Mouse (Mus musculus) pancreas, adult 10 weeks (tissue): Measurements from ENCODE around the gene G3bp1. TPM values are rescaled to one million over a fixed set of nuclear protein-coding genes. Genes with fewer than 3 reads are reported as not detected.

Experiments used
- polyA plus RNA-seq: library from polyadenylated mRNA; stranded (reverse); fragments of 350-450 nt; fragmentation: Illumina TruSeq; extraction: RNeasy Lipid Tissue Mini Kit (QIAGEN cat#74804); gene quantifications from one replicate; pipeline ENCODE4 v1.2.3, GENCODE M21; 2015; ENCODE audit warnings: low read depth, low replicate concordance; ENCODE audit not compliant: insufficient read depth

The G3bp1 gene
- 7.6 TPM for polyA plus RNA-seq

DNA sequence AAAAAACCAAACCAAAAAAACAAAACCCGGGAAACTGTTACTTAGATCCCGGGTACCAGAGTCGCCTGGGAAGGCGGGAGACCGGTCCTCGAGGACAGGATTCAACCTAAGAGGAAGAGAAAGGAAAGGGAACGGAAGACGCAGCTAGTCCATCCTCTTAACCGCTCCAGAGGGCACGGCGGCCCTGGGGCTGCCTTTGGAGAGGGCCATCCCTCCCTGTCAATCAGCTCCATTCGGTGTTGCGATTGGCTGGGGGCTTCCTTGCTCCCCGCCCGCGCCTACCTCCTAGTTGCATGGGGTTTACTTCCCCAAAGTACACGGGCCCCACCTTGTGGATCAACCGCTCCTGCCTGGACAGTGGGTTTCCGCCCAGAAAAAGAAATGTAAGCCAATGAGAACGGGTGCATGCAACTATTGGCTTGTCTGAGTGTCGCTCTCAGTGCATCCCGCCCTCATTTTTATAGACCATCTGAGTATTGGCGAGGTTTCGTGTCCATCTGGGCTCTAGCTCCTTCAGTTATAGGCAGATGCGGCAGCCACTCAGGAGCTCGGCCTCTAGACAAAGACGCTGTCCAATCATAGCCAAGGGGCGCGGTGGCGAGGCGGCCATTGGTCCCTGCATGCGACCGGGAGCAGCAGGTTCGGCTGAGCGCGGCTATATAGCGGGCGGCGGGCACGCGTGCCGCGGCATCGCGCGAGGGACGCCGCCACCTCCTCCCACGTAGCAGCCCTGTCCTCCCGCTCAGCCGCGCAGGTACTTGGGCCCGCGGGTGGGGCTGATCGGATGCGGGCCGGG is at the start of gene G3bp1:
G3bp1 (plus strand) TSS at position 638 of the 796 bp plus-strand sequence.

DNA sequence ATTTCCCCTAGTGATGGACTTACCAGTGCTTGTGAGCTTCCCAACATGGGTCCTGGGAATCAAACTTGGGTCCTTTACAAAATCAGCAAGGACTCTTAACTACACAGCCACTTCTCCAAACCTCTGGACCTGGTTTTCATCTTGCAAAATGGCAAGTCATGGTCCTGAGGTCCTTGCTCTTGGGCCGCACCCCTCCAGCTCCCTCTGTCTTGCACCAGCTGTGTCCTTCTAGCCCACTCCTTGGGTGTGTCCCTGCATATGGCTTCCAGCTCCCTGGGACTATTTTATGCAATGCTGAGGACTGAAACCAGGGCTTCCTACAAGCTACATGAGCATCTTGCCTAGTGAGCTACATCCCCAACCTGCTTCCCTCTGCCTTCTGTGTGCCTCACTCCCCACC is 46.5 kb upstream of the G3bp1 start, which contains the start of gene Sparc:
Sparc (minus strand) TSS at position 206 of the 400 bp plus-strand sequence.

DNA sequence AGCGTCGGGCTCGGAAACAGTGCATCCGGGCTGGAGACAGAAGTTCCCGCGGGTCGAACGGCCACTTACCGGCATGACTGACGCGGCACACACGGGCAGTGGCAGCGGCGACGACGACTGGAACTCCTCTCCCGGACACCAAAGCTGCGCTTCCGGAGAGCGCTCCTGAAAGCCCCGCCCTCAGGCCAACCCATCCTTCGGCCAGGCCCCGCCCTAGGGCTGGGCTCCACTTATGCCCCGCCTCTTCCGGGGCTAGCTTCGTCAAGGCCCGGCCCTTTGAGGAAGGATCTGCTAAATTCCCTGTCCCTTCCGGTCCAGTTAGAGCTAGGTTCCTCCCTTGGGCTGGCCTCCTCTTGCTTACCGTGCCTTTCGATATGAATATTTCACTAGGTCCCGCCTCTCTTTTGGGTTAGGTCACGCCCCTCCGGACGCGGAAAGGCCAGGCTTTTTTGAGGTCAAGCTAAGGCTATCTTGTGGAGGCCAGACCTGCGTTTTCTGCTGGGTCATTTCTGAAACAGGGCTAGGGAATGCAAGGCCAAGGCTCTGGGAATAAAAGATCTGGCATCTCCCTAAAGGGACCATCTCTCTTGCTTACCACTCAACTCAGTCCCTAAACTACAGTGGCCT is 8.4 kb upstream of the G3bp1 start, which contains the start of gene Atox1:
Atox1 (minus strand) TSS at position 221 of the 627 bp plus-strand sequence.

Other genes starting within 250 kb of the G3bp1 start
- gene Fat2, start 133.1 kb upstream of the G3bp1 start, polyA plus RNA-seq, result 0.07 TPM
- gene Sparc, start 46.5 kb upstream of the G3bp1 start, polyA plus RNA-seq, result 171 TPM
- gene Atox1, start 8.4 kb upstream of the G3bp1 start, polyA plus RNA-seq, result 57.2 TPM
- not detected for gene Glra1, start 138.5 kb downstream of the G3bp1 start, polyA plus RNA-seq